18 mouse cellular contexts compared by ENCODE assay signal in the genomic region with DNA sequence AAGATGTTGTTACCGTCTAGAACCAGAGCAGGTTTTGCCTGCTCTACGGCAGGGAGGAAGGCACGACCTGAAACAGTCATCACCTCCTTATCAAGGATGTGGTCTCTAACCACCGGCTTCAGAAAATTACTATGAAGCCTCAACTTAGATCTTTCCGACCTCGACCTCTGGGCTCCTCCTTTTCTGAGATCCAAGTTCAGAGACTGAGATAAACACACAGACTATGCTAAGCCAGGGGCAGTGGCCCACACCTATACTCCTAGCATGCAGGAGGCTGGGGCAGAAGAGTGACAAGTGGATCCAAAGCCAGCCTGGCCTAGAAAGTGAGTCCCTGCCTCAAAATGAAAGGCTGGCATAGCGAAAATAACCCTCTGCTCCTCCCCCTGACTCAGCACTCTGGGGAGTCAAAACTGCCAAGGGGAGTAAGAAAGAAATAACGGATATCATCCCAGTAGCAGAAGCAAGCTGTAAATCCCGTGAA. TPM values are rescaled to one million over a fixed set of nuclear protein-coding genes. Genes with fewer than 3 reads are reported as not detected.
DNase-seq lines count a peak whose midpoint lies in the region; ATAC-seq and TF ChIP-seq lines count a peak whose summit lies in the region.
"Had no signal": no experiment of that assay in that cellular context is flagged by ENCODE, and none has a peak within 500 bp of the region (broad histone marks: within the 10 kb centered on the region; RNA-seq: fewer than 3 reads in every experiment).

No protein-coding gene starts in this region.

- no peaks in the 10 kb centered on the region for H3K36me3 ChIP-seq in hindbrain, embryonic 10.5 days
- no peaks in the 10 kb centered on the region for H3K36me3 ChIP-seq in lung, postnatal 0 days (ENCODE audit: insufficient read depth, low read length)
- H3K36me3 ChIP-seq in forebrain, postnatal 0 days (ENCODE audit: insufficient read depth) = no peaks in the 10 kb centered on the region
- H3K36me3 ChIP-seq: heart, embryonic 10.5 days; hindbrain, embryonic 15.5 days; midbrain, embryonic 10.5 days had no signal

- no peaks in the 10 kb centered on the region for H3K27me3 ChIP-seq in hindbrain, embryonic 10.5 days (ENCODE audit: insufficient read depth, poor library complexity, severe bottlenecking)
- H3K27me3 ChIP-seq in lung, postnatal 0 days (replicated peaks; ENCODE audit: insufficient read depth, low read length) = no peaks in the 10 kb centered on the region
- no peaks in the 10 kb centered on the region for H3K27me3 ChIP-seq in forebrain, postnatal 0 days (ENCODE audit: insufficient read depth, low read length)
- H3K27me3 ChIP-seq: hindbrain, embryonic 15.5 days had no signal

- TF ChIP-seq EP300 in lung, postnatal 0 days (IDR thresholded peaks at IDR 0.05) = no peak

- WGBS in hindbrain, embryonic 10.5 days = 82% methylated on average over 9 of the region's 9 CpGs
- 79% methylated on average over 9 of the region's 9 CpGs for WGBS in lung, postnatal 0 days
- WGBS in forebrain, postnatal 0 days = 89% methylated on average over 9 of the region's 9 CpGs

- TF ChIP-seq CTCF in lung, postnatal 0 days (IDR thresholded peaks at IDR 0.05) = no peak
- no peak for TF ChIP-seq CTCF in forebrain, postnatal 0 days (IDR thresholded peaks at IDR 0.05; ENCODE audit: low read depth)

- H3K4me1 ChIP-seq in hindbrain, embryonic 10.5 days (replicated peaks) = no peaks in the 10 kb centered on the region
- H3K4me1 ChIP-seq in lung, postnatal 0 days (ENCODE audit: insufficient read depth, low read depth, low read length) = no peaks in the 10 kb centered on the region
- H3K4me1 ChIP-seq in forebrain, postnatal 0 days (ENCODE audit: insufficient read depth) = no peaks in the 10 kb centered on the region
- H3K4me1 ChIP-seq: heart, embryonic 10.5 days; hindbrain, embryonic 15.5 days; midbrain, embryonic 10.5 days had no signal

- H3K4me3 ChIP-seq in hindbrain, embryonic 10.5 days = no peak overlapping the region
- H3K4me3 ChIP-seq in lung, postnatal 0 days (ENCODE audit: low read depth, low read length) = no peak overlapping the region
- no peak overlapping the region for H3K4me3 ChIP-seq in forebrain, postnatal 0 days (ENCODE audit: low read depth, low read length)
- H3K4me3 ChIP-seq: heart, embryonic 10.5 days; hindbrain, embryonic 15.5 days; midbrain, embryonic 10.5 days had no signal

- DNase-seq in 416B (ENCODE audit: low read depth) = peak; percentile 95
- DNase-seq in hindbrain, embryonic 10.5 days (ENCODE audit: low spot score) = no peak
- DNase-seq in lung, postnatal 0 days (ENCODE audit: low spot score) = no peak
- DNase-seq in Muller cell, postnatal 12 days (ENCODE audit: inconsistent ontology term) = no peak
- DNase-seq in forebrain, postnatal 0 days = no peak
- DNase-seq: kidney, postnatal 25 days had no signal

- ATAC-seq in CD4-positive, CD25-positive, alpha-beta regulatory T cell, adult 4 months = peak; percentile 83
- ATAC-seq in hematopoietic stem cell, adult 5-6 weeks (replicated peaks in 1 of 2; ENCODE audit: insufficient read depth in 1 of 2, low FRiP score in 2 of 2, low TSS enrichment in 1 of 2, low read depth in 1 of 2, poor library complexity in 2 of 2, severe bottlenecking in 2 of 2) = peak; percentile 17 to 33; a peak in 3 of 4 replicates
- ATAC-seq in neutrophil, adult 5-6 weeks (ENCODE audit: extremely low read depth, insufficient number of reproducible peaks, low FRiP score, poor library complexity, severe bottlenecking) = peak; percentile 65
- ATAC-seq in lung, postnatal 0 days = no peak
- ATAC-seq in forebrain, postnatal 0 days = no peak

- no peak overlapping the region for H3K4me2 ChIP-seq in lung, postnatal 0 days (replicated peaks; ENCODE audit: low read depth, low read length)
- no peak overlapping the region for H3K4me2 ChIP-seq in forebrain, postnatal 0 days (ENCODE audit: low read depth)
- H3K4me2 ChIP-seq: hindbrain, embryonic 15.5 days had no signal

- no peak overlapping the region for H3K9ac ChIP-seq in lung, postnatal 0 days (replicated peaks; ENCODE audit: low read depth)
- H3K9ac ChIP-seq in forebrain, postnatal 0 days = no peak overlapping the region
- H3K9ac ChIP-seq: hindbrain, embryonic 15.5 days had no signal

- no peaks in the 10 kb centered on the region for H3K9me3 ChIP-seq in hindbrain, embryonic 10.5 days
- no peaks in the 10 kb centered on the region for H3K9me3 ChIP-seq in lung, postnatal 0 days (ENCODE audit: low read length)
- no peaks in the 10 kb centered on the region for H3K9me3 ChIP-seq in forebrain, postnatal 0 days (ENCODE audit: low read length)
- H3K9me3 ChIP-seq: heart, embryonic 10.5 days; hindbrain, embryonic 15.5 days; midbrain, embryonic 10.5 days had no signal

- no peak overlapping the region for H3K27ac ChIP-seq in hindbrain, embryonic 10.5 days
- H3K27ac ChIP-seq in lung, postnatal 0 days (ENCODE audit: low read length) = no peak overlapping the region
- H3K27ac ChIP-seq in forebrain, postnatal 0 days (ENCODE audit: low read depth, low read length) = no peak overlapping the region
- H3K27ac ChIP-seq: heart, embryonic 10.5 days; hindbrain, embryonic 15.5 days; midbrain, embryonic 10.5 days had no signal

RNA-seq across cellular contexts. Expression of gene Cnga1, which starts 9.2 kb away (rescaled TPM):
- 1 to 10 TPM in 1 of 2 experiments, under 1 TPM in 1; 0.70 to 1.2 TPM for polyA plus RNA-seq in CD4-positive, CD25-positive, alpha-beta regulatory T cell, adult 4 months (2017; shearing (Covaris generic))
- total RNA-seq in hematopoietic stem cell, adult 5-6 weeks (2017) = 0.05 and 0.13 TPM in 2 replicates
- 0.49 and 0.93 TPM in 2 replicates for total RNA-seq in neutrophil, adult 5-6 weeks (2017)
- polyA plus RNA-seq in hindbrain, embryonic 10.5 days (2016; fragmentation: Nextera tagmentation; extraction: Ambion mirVana) = not detected in 2 replicates
- polyA plus RNA-seq in lung, postnatal 0 days (2015; fragmentation: Nextera tagmentation; extraction: Ambion mirVana) = 0.05 TPM in 1 of 2 replicates, not detected in the other
- total RNA-seq in forebrain, postnatal 0 days (2014; rRNA removed) = not detected in 2 replicates
- polyA plus RNA-seq in forebrain, postnatal 0 days (2015; fragmentation: Nextera tagmentation; extraction: Ambion mirVana) = not detected in 2 replicates
- total RNA-seq: ES-E14; gastrocnemius, adult 18-20 months; left cerebral cortex, adult 8-10 months had no signal
- polyA plus RNA-seq: heart, embryonic 10.5 days; hindbrain, embryonic 15.5 days; liver, embryonic 16.5 days; midbrain, embryonic 10.5 days; neural tube, embryonic 11.5 days; stomach, embryonic 14.5 days had no signal

RNA-seq across cellular contexts. Expression of gene Nipal1, which starts 12.8 kb away (rescaled TPM):
- 10 to 100 TPM; 28.3 to 31.1 TPM for polyA plus RNA-seq in CD4-positive, CD25-positive, alpha-beta regulatory T cell, adult 4 months (2017; shearing (Covaris generic))
- 0.20 TPM in 1 of 2 replicates, not detected in the other for total RNA-seq in hematopoietic stem cell, adult 5-6 weeks (2017)
- total RNA-seq in neutrophil, adult 5-6 weeks (2017) = 0.98 and 1.2 TPM in 2 replicates
- 0.44 TPM in 1 of 2 replicates, not detected in the other for polyA plus RNA-seq in hindbrain, embryonic 10.5 days (2016; fragmentation: Nextera tagmentation; extraction: Ambion mirVana)
- 11.0 TPM in 2 replicates for polyA plus RNA-seq in lung, postnatal 0 days (2015; fragmentation: Nextera tagmentation; extraction: Ambion mirVana)
- total RNA-seq in forebrain, postnatal 0 days (2014; rRNA removed) = 0.05 and 0.08 TPM in 2 replicates
- polyA plus RNA-seq in forebrain, postnatal 0 days (2015; fragmentation: Nextera tagmentation; extraction: Ambion mirVana) = 0.38 and 0.44 TPM in 2 replicates
- total RNA-seq: left cerebral cortex, adult 8-10 months had no signal

RNA-seq across cellular contexts. Expression of gene Gm5868, which starts 47.5 kb away (rescaled TPM):
- not detected for polyA plus RNA-seq in CD4-positive, CD25-positive, alpha-beta regulatory T cell, adult 4 months (2017; shearing (Covaris generic))
- not detected in 2 replicates for total RNA-seq in hematopoietic stem cell, adult 5-6 weeks (2017)
- 0.47 TPM in 1 of 2 replicates, not detected in the other for total RNA-seq in neutrophil, adult 5-6 weeks (2017)
- 3.2 and 7.0 TPM in 2 replicates for polyA plus RNA-seq in hindbrain, embryonic 10.5 days (2016; fragmentation: Nextera tagmentation; extraction: Ambion mirVana)
- polyA plus RNA-seq in lung, postnatal 0 days (2015; fragmentation: Nextera tagmentation; extraction: Ambion mirVana) = 0.15 TPM in 1 of 2 replicates, not detected in the other
- 1.2 and 2.3 TPM in 2 replicates for total RNA-seq in forebrain, postnatal 0 days (2014; rRNA removed)
- 2.1 and 3.9 TPM in 2 replicates for polyA plus RNA-seq in forebrain, postnatal 0 days (2015; fragmentation: Nextera tagmentation; extraction: Ambion mirVana)
- total RNA-seq: ES-E14; gastrocnemius, adult 18-20 months had no signal
- polyA plus RNA-seq: liver, embryonic 16.5 days had no signal

RNA-seq across cellular contexts. Expression of gene Zar1, which starts 53.8 kb away (rescaled TPM):
- not detected for polyA plus RNA-seq in CD4-positive, CD25-positive, alpha-beta regulatory T cell, adult 4 months (2017; shearing (Covaris generic))
- not detected in 2 replicates for total RNA-seq in hematopoietic stem cell, adult 5-6 weeks (2017)
- total RNA-seq in neutrophil, adult 5-6 weeks (2017) = not detected in 2 replicates
- polyA plus RNA-seq in hindbrain, embryonic 10.5 days (2016; fragmentation: Nextera tagmentation; extraction: Ambion mirVana) = 0.40 and 1.8 TPM in 2 replicates
- not detected in 2 replicates for polyA plus RNA-seq in lung, postnatal 0 days (2015; fragmentation: Nextera tagmentation; extraction: Ambion mirVana)
- 1.1 and 2.4 TPM in 2 replicates for total RNA-seq in forebrain, postnatal 0 days (2014; rRNA removed)
- polyA plus RNA-seq in forebrain, postnatal 0 days (2015; fragmentation: Nextera tagmentation; extraction: Ambion mirVana) = 2.8 and 3.4 TPM in 2 replicates
- total RNA-seq: gastrocnemius, adult 18-20 months had no signal
- polyA plus RNA-seq: liver, embryonic 16.5 days; stomach, embryonic 14.5 days had no signal

Comparison
In these comparisons a context has a peak if more than half of its experiments do, and no peak if none do; other contexts are left out.
1. ATAC-seq: peak in CD4-positive, CD25-positive, alpha-beta regulatory T cell, adult 4 months (single experiment), hematopoietic stem cell, adult 5-6 weeks (2 of 2) and neutrophil, adult 5-6 weeks (single experiment); none in lung, postnatal 0 days (single experiment) and forebrain, postnatal 0 days (single experiment).